Mouse (Mus musculus): ENCODE results near the gene Vmn1r227. TPM values are rescaled to one million over a fixed set of nuclear protein-coding genes. Genes with fewer than 3 reads are reported as not detected.

Gene Vmn1r227
- not detected for total RNA-seq (2023)

DNA sequence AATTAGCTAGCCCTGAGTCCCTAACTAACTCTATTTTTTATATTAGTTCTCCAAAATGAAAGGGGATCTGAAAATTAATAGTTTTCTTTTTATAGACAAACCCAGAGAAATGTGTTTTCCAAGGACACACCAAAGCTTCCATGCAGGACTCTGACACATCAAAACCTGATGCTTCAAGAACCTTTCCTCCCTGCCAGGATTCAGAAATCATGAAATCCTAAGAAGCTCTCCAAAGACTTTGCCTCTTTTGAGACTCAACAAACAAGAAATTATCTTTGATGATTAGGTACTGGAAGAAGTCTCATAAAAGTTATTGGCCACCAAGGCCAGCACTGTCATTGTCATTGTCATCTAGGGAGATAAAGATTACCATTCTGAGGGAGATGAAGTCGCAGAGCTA is at the start of gene Vmn1r227:
Vmn1r227 (plus strand) TSS at position 301 of the 400 bp plus-strand sequence.

GRCm38 (mm10) chr17:20682543-20682942 is 47.1 kb upstream of the Vmn1r227 start, which contains the start of gene Vmn1r226:
Gene Vmn1r226, plus strand, starts transcription at chr17:20682843.

DNA sequence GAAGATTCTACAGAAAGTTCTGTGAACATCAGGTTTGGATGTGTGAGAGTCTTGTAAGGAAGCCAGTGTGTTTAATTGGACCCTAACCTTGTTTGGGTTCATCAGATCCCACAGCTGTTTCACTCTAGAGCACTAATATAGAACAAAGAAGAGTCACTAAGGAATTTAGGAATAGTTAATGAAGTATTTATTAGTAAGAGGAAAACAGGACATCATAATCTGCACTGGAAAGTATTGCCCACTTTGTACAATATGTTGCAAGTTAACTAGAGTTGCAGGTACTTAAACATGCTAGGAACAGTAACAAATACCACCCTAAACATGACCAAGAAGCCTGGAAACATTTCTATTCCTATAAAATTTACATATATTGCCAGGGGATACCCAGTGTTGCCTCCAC is 56.4 kb downstream of the Vmn1r227 start, which contains the start of gene Vmn1r228:
Vmn1r228 (minus strand) TSS at position 101 of the 400 bp plus-strand sequence.

Other genes starting within 250 kb of the Vmn1r227 start
- under 1 TPM in 1 of 2 experiments, not detected in 1; 0.12 TPM for gene Vmn2r108, start 248.5 kb upstream of the Vmn1r227 start, total RNA-seq (2023)
- not detected for gene Vmn1r225, start 231.7 kb upstream of the Vmn1r227 start, total RNA-seq (2023)
- gene Vmn2r109, start 165.1 kb upstream of the Vmn1r227 start, total RNA-seq (2023), result not detected
- not detected for gene Vmn2r110, start 133.4 kb upstream of the Vmn1r227 start, total RNA-seq (2023)
- not detected for gene Fpr-rs3, start 105.0 kb upstream of the Vmn1r227 start, total RNA-seq (2023)
- gene Vmn1r226, start 47.0 kb upstream of the Vmn1r227 start, total RNA-seq (2023), result not detected
- gene Vmn1r228, start 56.3 kb downstream of the Vmn1r227 start, total RNA-seq (2023), result not detected
- gene Vmn1r229, start 81.7 kb downstream of the Vmn1r227 start, total RNA-seq (2023), result under 1 TPM in 1 of 2 experiments, not detected in 1; 0.09 TPM
- not detected for gene Vmn1r230, start 110.6 kb downstream of the Vmn1r227 start, total RNA-seq (2023)
- not detected for gene Vmn1r231, start 175.2 kb downstream of the Vmn1r227 start, total RNA-seq (2023)
- gene Vmn1r232, start 189.9 kb downstream of the Vmn1r227 start, total RNA-seq (2023), result not detected
- 100 to 1,000 TPM; 267 to 303 TPM for gene Ppp2r1a, start 215.5 kb downstream of the Vmn1r227 start, total RNA-seq (2023)

Data from T-cell, adult 66 days (primary cell).